Mouse (Mus musculus) limb, embryonic 11.5 days (tissue): ENCODE measurements at regions not wholly inside any gene's neighbourhood (a gene's known extent, or its start where the extent isn't known, plus 50 kb on each side); places are given as distances from the start of the nearest gene placed in this dataset.

Experiments
- ATAC-seq: fragments of 200-750 bp; cut with Nextera tagmentation; 2 replicates; pipeline ENCODE4 v1.8.0; 2017; ENCODE audit warnings: low read depth; ENCODE audit not compliant: insufficient number of reproducible peaks, low FRiP score, low TSS enrichment
- DNase-seq: peaks from one replicate; pipeline ENCODE4 v3.0.0-alpha.2; 2015; ENCODE audit warnings: low spot score
- H3K27ac ChIP-seq: fragments of 300-500 bp; sonication (generic); replicated peaks from 2 replicates; pipeline ENCODE4 v1.5.1; 2014; ENCODE audit warnings: low read depth, mild to moderate bottlenecking, low read length
- H3K27me3 ChIP-seq: fragments of 300-500 bp; sonication (generic); 2 replicates; pipeline ENCODE4 v1.6.1; 2014; ENCODE audit warnings: mild to moderate bottlenecking, low read length, mixed read lengths; ENCODE audit not compliant: control insufficient read depth, insufficient read depth
- H3K36me3 ChIP-seq: fragments of 300-500 bp; sonication (generic); 2 replicates; pipeline ENCODE4 v1.6.1; 2014; ENCODE audit warnings: mild to moderate bottlenecking, low read length, moderate library complexity, mixed read lengths; ENCODE audit not compliant: control insufficient read depth, insufficient read depth
- H3K4me1 ChIP-seq: fragments of 300-500 bp; sonication (generic); 2 replicates; pipeline ENCODE4 v1.6.1; 2014; ENCODE audit warnings: low read length, mixed read lengths; ENCODE audit not compliant: control insufficient read depth, insufficient read depth
- H3K4me2 ChIP-seq: fragments of 300-500 bp; sonication (generic); 2 replicates; pipeline ENCODE4 v1.6.1; 2014; ENCODE audit warnings: low read depth, mild to moderate bottlenecking, moderate library complexity; ENCODE audit not compliant: severe bottlenecking
- H3K4me3 ChIP-seq: fragments of 300-500 bp; sonication (generic); 2 replicates; pipeline ENCODE4 v1.5.1; 2014; ENCODE audit warnings: low read depth, low read length
- H3K9ac ChIP-seq: fragments of 300-500 bp; sonication (generic); 2 replicates; pipeline ENCODE4 v1.6.1; 2014; ENCODE audit warnings: mild to moderate bottlenecking, low read length
- H3K9me3 ChIP-seq: fragments of 300-500 bp; sonication (generic); 2 replicates; pipeline ENCODE4 v1.6.1; 2016; ENCODE audit warnings: low read length; ENCODE audit not compliant: control insufficient read depth
- WGBS: fragments of 180-500 bp; shearing (Covaris S2); extraction: QIAGEN DNeasy Blood & Tissue Kit; methylation state at CpG from one replicate; pipeline ENCODE4 v1.1.7; 2014; 5-methylcytosine and 5-hydroxymethylcytosine counted together

GRCm38 (mm10) chr10:118782646-118783045, 87.4 kb downstream of the Dyrk2 start:
- DNase-seq (no peak), ATAC-seq (no peak)
- Histone ChIP-seq H3K4me1 (no peaks in the 10 kb centered on the region), H3K27ac (no peak overlapping the region), H3K4me3 (no peak overlapping the region), H3K9ac (no peak overlapping the region), H3K36me3 (no peaks in the 10 kb centered on the region), H3K4me2 (no peak overlapping the region), H3K9me3 (no peaks in the 10 kb centered on the region), H3K27me3 (no peaks in the 10 kb centered on the region)
- 72% methylated on average over 6 of the region's 6 CpGs for WGBS

GRCm38 (mm10) chr10:118787280-118787690, 82.7 kb downstream of the Dyrk2 start:
- H3K4me2 ChIP-seq, result no peak overlapping the region
- no peaks in the 10 kb centered on the region for H3K36me3 ChIP-seq
- H3K27ac ChIP-seq, result no peak overlapping the region
- ATAC-seq, result no peak
- no peaks in the 10 kb centered on the region for H3K9me3 ChIP-seq
- no peaks in the 10 kb centered on the region for H3K4me1 ChIP-seq
- H3K27me3 ChIP-seq, result no peaks in the 10 kb centered on the region
- no peak for DNase-seq
- no peak overlapping the region for H3K4me3 ChIP-seq
- 85% methylated on average over 8 of the region's 8 CpGs for WGBS
- no peak overlapping the region for H3K9ac ChIP-seq

GRCm38 (mm10) chr10:118792352-118793100, 77.5 kb downstream of the Dyrk2 start:
- H3K4me1 ChIP-seq, result no peaks in the 10 kb centered on the region
- H3K27me3 ChIP-seq, result no peaks in the 10 kb centered on the region
- WGBS, result 92% methylated on average over 15 of the region's 15 CpGs
- no peaks in the 10 kb centered on the region for H3K9me3 ChIP-seq
- no peak overlapping the region for H3K4me2 ChIP-seq
- H3K36me3 ChIP-seq, result no peaks in the 10 kb centered on the region
- no peak overlapping the region for H3K4me3 ChIP-seq
- no peak overlapping the region for H3K9ac ChIP-seq
- no peak overlapping the region for H3K27ac ChIP-seq
- no peak for ATAC-seq
- DNase-seq, result no peak

GRCm38 (mm10) chr10:118793794-118794193, 76.2 kb downstream of the Dyrk2 start:
- 86% methylated on average over 2 of the region's 2 CpGs for WGBS
- no peaks in the 10 kb centered on the region for H3K36me3 ChIP-seq
- H3K9me3 ChIP-seq, result no peaks in the 10 kb centered on the region
- no peak overlapping the region for H3K27ac ChIP-seq
- H3K27me3 ChIP-seq, result no peaks in the 10 kb centered on the region
- DNase-seq (no peak), ATAC-seq (no peak)
- no peak overlapping the region for H3K9ac ChIP-seq
- H3K4me2 ChIP-seq, result no peak overlapping the region
- H3K4me1 ChIP-seq, result no peaks in the 10 kb centered on the region
- no peak overlapping the region for H3K4me3 ChIP-seq

GRCm38 (mm10) chr10:118794395-118795060, 75.5 kb downstream of the Dyrk2 start:
- ATAC-seq, result no peak
- Histone ChIP-seq H3K9me3 (no peaks in the 10 kb centered on the region), H3K4me3 (no peak overlapping the region), H3K9ac (no peak overlapping the region), H3K27ac (no peak overlapping the region), H3K4me2 (no peak overlapping the region), H3K27me3 (no peaks in the 10 kb centered on the region), H3K36me3 (no peaks in the 10 kb centered on the region), H3K4me1 (no peaks in the 10 kb centered on the region)
- WGBS, result 43% methylated on average over 9 of the region's 9 CpGs
- no peak for DNase-seq

GRCm38 (mm10) chr10:118795061-118795407, 75.0 kb downstream of the Dyrk2 start:
- no peak overlapping the region for H3K4me3 ChIP-seq
- no peak overlapping the region for H3K27ac ChIP-seq
- no peak overlapping the region for H3K4me2 ChIP-seq
- no peaks in the 10 kb centered on the region for H3K9me3 ChIP-seq
- WGBS, result 84% methylated on average over 3 of the region's 3 CpGs
- no peaks in the 10 kb centered on the region for H3K27me3 ChIP-seq
- H3K9ac ChIP-seq, result no peak overlapping the region
- DNase-seq (no peak), ATAC-seq (no peak)
- no peaks in the 10 kb centered on the region for H3K4me1 ChIP-seq
- H3K36me3 ChIP-seq, result no peaks in the 10 kb centered on the region

- Histone ChIP-seq H3K4me3 (no peak overlapping the region), H3K9me3 (no peaks in the 10 kb centered on the region), H3K4me1 (no peaks in the 10 kb centered on the region), H3K4me2 (no peak overlapping the region), H3K27ac (no peak overlapping the region), H3K27me3 (no peaks in the 10 kb centered on the region), H3K9ac (no peak overlapping the region), H3K36me3 (no peaks in the 10 kb centered on the region)
- 87% methylated on average over 7 of the region's 7 CpGs for WGBS
- no peak for DNase-seq
- ATAC-seq, result no peak
Measured at GRCm38 (mm10) chr10:118796512-118796911, 73.5 kb downstream of the Dyrk2 start.

- no peaks in the 10 kb centered on the region for H3K4me1 ChIP-seq
- ATAC-seq, result no peak
- H3K27me3 ChIP-seq, result no peaks in the 10 kb centered on the region
- H3K4me3 ChIP-seq, result no peak overlapping the region
- no peaks in the 10 kb centered on the region for H3K9me3 ChIP-seq
- DNase-seq, result no peak
- 88% methylated on average over 5 of the region's 5 CpGs for WGBS
- H3K9ac ChIP-seq, result no peak overlapping the region
- no peaks in the 10 kb centered on the region for H3K36me3 ChIP-seq
- H3K4me2 ChIP-seq, result no peak overlapping the region
- H3K27ac ChIP-seq, result no peak overlapping the region
Measured at GRCm38 (mm10) chr10:118797256-118797655, 72.8 kb downstream of the Dyrk2 start.
